Mouse (Mus musculus) small intestine, adult 2 months (tissue): Measurements from ENCODE around the gene Slc3a1. TPM values are rescaled to one million over a fixed set of nuclear protein-coding genes. Genes with fewer than 3 reads are reported as not detected.

ENCODE experiments used
- H3K27ac ChIP-seq: fragments of 200-500 bp; 2 replicates; pipeline ENCODE4 v1.5.1; 2012; ENCODE audit warnings: low read depth, low read length, control low read depth, inconsistent platforms; ENCODE audit not compliant: insufficient read depth
- H3K27me3 ChIP-seq: fragments of 200-500 bp; 2 replicates; pipeline ENCODE4 v1.6.1; 2012; ENCODE audit warnings: mild to moderate bottlenecking, moderate library complexity, low read length, inconsistent platforms; ENCODE audit not compliant: control insufficient read depth, insufficient read depth
- H3K36me3 ChIP-seq: fragments of 200-500 bp; 2 replicates; pipeline ENCODE4 v1.6.1; 2012; ENCODE audit warnings: mild to moderate bottlenecking, low read length, control low read depth, inconsistent platforms; ENCODE audit not compliant: control insufficient read depth, insufficient read depth
- H3K4me1 ChIP-seq: fragments of 200-500 bp; 2 replicates; pipeline ENCODE4 v1.6.1; 2012; ENCODE audit warnings: low read length, inconsistent platforms, mixed read lengths; ENCODE audit not compliant: control insufficient read depth, insufficient read depth, insufficient read length
- H3K4me3 ChIP-seq: fragments of 200-500 bp; 2 replicates; pipeline ENCODE4 v1.5.1; 2012; ENCODE audit warnings: low read depth, mild to moderate bottlenecking, control low read depth, inconsistent platforms, low read length, moderate library complexity
- CTCF ChIP-seq: fragments of 200-500 bp; IDR thresholded peaks from 2 replicates; pipeline ENCODE4 v1.5.1; 2012; ENCODE audit warnings: low read depth, mild to moderate bottlenecking, control low read depth, inconsistent platforms, low read length, moderate library complexity, mixed read lengths; ENCODE audit not compliant: insufficient replicate concordance, insufficient read length; ENCODE audit errors: extremely low read depth
- POLR2A ChIP-seq: fragments of 200-500 bp; IDR thresholded peaks from 2 replicates; pipeline ENCODE4 v1.6.1; 2012; ENCODE audit warnings: low read depth, mild to moderate bottlenecking, control low read depth, inconsistent platforms, low read length, moderate library complexity
- WGBS: fragments of 180-500 bp; shearing (Covaris S2); methylation state at CpG from one replicate; pipeline ENCODE4 v1.1.7; 2018; 5-methylcytosine and 5-hydroxymethylcytosine counted together
- polyA plus RNA-seq: library from polyadenylated mRNA; depleted of rRNA; stranded (reverse); fragments of >200 nt; gene quantifications from 2 replicates; pipeline ENCODE4 v1.2.3, GENCODE M21; 2012

Slc3a1 gene
- polyA plus RNA-seq, 1 experiment = 122 TPM

- Histone ChIP-seq H3K27ac (peak overlapping the region; percentile 48; the same call in 1 of the 2 replicates), H3K27me3 (no peaks in the 10 kb centered on the region), H3K36me3 (no peaks in the 10 kb centered on the region), H3K4me1 (peaks cover 15% of the 10 kb centered on the region), H3K4me3 (peak overlapping the region; percentile 46)
- TF ChIP-seq POLR2A (no peak; the same call in 1 of the 2 replicates), CTCF (peak; percentile 53; the same call in 1 of the 2 replicates)
- 26% methylated on average over 22 of the region's 22 CpGs for WGBS
Observed at GRCm38 (mm10) chr17:85023247-85024167, 4.7 kb upstream of the Slc3a1 start.

DNA sequence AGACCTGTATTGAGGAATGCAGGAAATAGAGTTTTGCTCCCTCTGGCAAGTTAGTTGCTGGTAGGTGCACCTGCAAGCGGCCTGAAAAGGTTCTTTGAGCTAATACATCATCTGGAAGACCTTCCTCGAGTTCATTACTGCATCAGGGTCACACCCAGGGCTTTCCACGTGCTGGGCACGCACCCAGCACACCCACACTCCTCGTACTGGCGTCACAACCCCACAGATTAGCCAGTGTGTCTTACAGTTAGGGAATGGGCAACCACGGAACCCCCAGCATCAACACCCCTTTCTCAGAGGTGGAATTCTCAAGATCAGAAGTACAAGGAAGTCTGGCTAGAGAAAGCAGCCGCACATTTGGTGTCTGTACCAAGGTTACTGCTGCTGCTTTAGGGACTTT, 3.9 kb upstream of the Slc3a1 start:
- peaks cover 15% of the 10 kb centered on the region for H3K4me1 ChIP-seq
- no peaks in the 10 kb centered on the region for H3K27me3 ChIP-seq
- 42% methylated on average over 8 of the region's 8 CpGs for WGBS
- H3K27ac ChIP-seq = no peak overlapping the region
- H3K4me3 ChIP-seq = no peak overlapping the region
- TF ChIP-seq CTCF (no peak), POLR2A (no peak)
- H3K36me3 ChIP-seq = no peaks in the 10 kb centered on the region

- 72% methylated on average over 6 of the region's 6 CpGs for WGBS
- no peak overlapping the region for H3K4me3 ChIP-seq
- no peak overlapping the region for H3K27ac ChIP-seq
- H3K4me1 ChIP-seq = peaks cover 15% of the 10 kb centered on the region
- no peaks in the 10 kb centered on the region for H3K36me3 ChIP-seq
- TF ChIP-seq POLR2A (no peak), CTCF (no peak)
- H3K27me3 ChIP-seq = no peaks in the 10 kb centered on the region
Observed at GRCm38 (mm10) chr17:85025151-85025550, 3.0 kb upstream of the Slc3a1 start.

GRCm38 (mm10) chr17:85026436-85026835, 1.7 kb upstream of the Slc3a1 start:
- Histone ChIP-seq H3K4me1 (peaks cover 15% of the 10 kb centered on the region), H3K27ac (no peak overlapping the region), H3K4me3 (no peak overlapping the region), H3K36me3 (no peaks in the 10 kb centered on the region), H3K27me3 (no peaks in the 10 kb centered on the region)
- TF ChIP-seq CTCF (no peak), POLR2A (no peak)
- WGBS = 58% methylated on average over 6 of the region's 6 CpGs

- WGBS = 22% methylated on average over 3 of the region's 3 CpGs
- H3K27ac ChIP-seq = no peak overlapping the region
Observed at GRCm38 (mm10) chr17:85027247-85027646, 929 bp upstream of the Slc3a1 start.

DNA sequence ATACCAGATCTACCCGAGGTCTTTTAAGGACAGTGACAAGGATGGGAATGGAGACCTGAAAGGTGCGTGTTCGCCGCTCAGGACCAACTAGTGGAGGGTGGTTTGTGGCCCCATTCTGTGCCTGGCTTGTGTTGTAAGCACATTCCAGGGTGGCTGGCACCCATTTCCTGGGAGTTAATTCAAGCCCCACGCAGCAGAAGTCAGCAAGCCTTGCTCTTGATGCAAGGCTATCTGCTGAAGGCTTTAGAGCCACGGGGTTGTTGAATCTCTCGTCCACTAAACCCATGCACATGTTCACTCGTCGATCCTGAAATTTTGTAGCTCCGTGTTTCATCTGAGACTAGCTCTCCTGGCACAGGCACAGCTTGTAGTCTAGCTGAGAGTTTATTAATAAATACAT, 621 bp downstream of the Slc3a1 start:
- Histone ChIP-seq H3K36me3 (peaks cover 8% of the 10 kb centered on the region), H3K4me1 (peaks cover 18% of the 10 kb centered on the region), H3K27me3 (no peaks in the 10 kb centered on the region), H3K4me3 (peak overlapping the region; percentile 65), H3K27ac (peak overlapping the region; percentile 94)
- WGBS = 43% methylated on average over 10 of the region's 10 CpGs
- TF ChIP-seq CTCF (no peak), POLR2A (no peak)

More at GRCm38 (mm10) chr17:85027247-85027646, 929 bp upstream of the Slc3a1 start:
- 0 out of 2 replicates have a peak, but pooled peaks cover 2% of the 10 kb centered on the region for H3K36me3 ChIP-seq
- TF ChIP-seq POLR2A (no peak), CTCF (no peak)
- no peak overlapping the region for H3K4me3 ChIP-seq
- peaks cover 15% of the 10 kb centered on the region for H3K4me1 ChIP-seq
- no peaks in the 10 kb centered on the region for H3K27me3 ChIP-seq

- Histone ChIP-seq H3K4me1 (peaks cover 16% of the 10 kb centered on the region), H3K27me3 (no peaks in the 10 kb centered on the region), H3K36me3 (peaks cover 22% of the 10 kb centered on the region), H3K27ac (peak overlapping the region; percentile 36), H3K4me3 (peak overlapping the region; percentile 47)
- WGBS = 64% methylated on average over 5 of the region's 5 CpGs
- TF ChIP-seq POLR2A = no peak
- no peak for TF ChIP-seq CTCF
Observed at GRCm38 (mm10) chr17:85030651-85031050, 2.5 kb downstream of the Slc3a1 start.
